Mouse (Mus musculus) regulatory T cell (primary cell): ENCODE measurements at regions not wholly inside any gene's neighbourhood (a gene's known extent, or its start where the extent isn't known, plus 50 kb on each side); places are given as distances from the start of the nearest gene placed in this dataset.

Experiments
- in situ Hi-C: fragments of 300-600 bp; cut with MboI, MseI; formaldehyde crosslinking; loops from one replicate; pipeline ENCODE4 v1.15.1; 2025; ENCODE audit warnings: high pct_unique_total_duplicates

DNA sequence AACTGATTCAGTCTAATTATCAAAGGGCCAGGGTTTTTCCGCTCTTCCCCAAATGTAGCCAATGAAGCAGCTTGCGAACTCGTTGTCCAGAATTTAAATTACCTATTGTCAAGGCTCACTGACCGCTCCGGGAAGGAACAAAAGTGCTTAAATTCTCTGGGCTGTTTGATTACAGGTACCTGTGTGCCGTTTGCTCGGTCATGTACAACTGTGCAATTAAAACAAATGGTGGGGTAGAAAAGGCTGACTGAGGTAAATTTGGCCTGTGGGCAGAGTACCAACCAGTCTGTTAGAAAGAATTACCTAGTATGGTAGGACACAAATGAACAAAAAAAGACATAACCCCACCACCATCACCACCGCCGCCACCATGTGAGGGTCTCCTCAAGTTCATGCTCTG is 66.0 kb upstream of the Clint1 start:
- in situ Hi-C loops, result no loop called here

GRCm38 (mm10) chr11:45787408-45787807 is 64.4 kb upstream of the Clint1 start:
- in situ Hi-C loops, result no loop called here

DNA sequence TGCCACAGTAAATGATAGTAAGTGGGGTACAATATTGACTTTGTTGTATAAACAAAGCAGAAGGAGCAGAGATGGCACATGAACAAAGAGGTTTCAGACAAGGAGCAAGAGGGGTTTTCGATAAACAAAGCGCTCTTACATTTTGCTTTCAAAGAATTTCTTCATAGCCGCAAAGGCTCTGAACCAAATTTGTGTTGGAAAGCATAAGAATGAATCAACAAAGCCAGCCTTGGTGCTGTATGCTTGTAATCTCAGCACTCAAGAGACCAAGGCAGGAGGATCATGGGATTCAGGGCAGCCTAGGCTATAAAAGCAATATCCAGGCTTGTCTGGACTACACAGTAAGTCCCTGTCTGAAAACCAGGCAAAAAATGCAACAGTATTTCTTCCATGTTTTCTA is 62.0 kb upstream of the Clint1 start:
- in situ Hi-C loops, result no loop called here

GRCm38 (mm10) chr11:45790504-45790903 is 61.3 kb upstream of the Clint1 start:
- in situ Hi-C loops, result no loop called here

DNA sequence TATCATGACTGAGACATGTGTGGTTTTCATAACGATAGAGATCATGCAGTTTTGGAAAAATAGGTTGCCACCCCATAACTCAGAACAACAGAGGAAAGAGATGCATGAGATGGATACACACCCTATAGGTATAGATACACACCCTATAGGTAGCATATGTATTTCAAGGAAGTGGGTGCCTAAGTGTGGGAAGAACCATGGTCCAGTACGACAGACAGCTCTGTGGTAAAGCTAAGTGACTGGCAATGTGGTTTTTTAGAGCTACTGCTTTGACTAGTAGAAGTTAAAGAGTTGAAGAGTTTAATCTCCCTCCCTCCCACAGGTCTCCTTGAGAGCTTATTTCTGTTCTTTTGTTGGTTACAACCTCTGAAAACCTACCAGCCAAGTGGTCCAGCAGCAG is 60.2 kb upstream of the Clint1 start:
- in situ Hi-C loops, result no loop called here

DNA sequence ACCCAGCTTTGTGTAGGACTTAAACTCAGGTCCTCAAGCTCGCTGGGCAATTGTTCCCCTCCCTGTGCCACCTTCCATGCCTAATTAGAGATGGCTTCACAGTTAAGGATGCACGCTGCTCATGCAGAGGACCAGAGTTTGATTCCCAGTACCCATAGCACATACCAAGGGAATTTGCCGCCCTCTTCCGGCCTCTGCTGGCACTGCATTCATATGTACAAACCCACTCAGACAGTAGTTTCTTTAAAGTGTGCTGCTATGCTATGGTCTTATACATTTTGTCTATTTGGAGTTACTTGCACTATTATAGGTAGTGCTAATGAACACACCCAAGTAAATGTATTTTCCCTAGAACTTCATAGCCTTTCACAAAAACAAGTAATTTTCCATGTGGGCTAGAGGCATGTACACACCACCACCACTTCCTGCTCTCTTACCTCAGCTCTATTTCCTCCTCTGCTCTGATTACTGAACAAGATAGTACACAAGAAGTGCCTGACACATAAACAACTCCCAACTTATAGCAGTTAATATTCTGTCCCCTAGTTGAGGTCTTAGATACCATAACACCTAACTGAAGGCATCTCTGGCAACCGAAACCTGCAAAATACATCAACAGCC is 57.4 kb upstream of the Clint1 start:
- in situ Hi-C loops, result no loop called here

DNA sequence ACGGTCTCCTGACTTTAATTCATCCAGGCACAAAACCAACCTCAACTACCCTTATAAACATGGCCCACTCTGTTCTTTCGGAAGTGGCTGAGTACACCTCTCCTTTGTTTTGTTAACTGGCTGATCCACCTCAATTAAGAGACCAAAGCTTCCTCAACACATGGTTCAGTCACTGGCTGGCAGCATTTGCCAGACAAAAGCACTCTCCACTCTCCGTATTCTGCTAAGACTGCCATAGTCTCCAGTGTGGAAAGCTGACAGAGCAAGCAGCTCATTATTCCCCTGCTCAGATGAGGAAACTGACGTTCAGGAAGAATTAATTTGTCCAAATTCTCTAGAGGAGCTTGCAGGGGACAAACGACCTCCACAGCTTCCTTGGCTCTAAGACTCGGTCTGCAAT is 56.5 kb upstream of the Clint1 start:
- in situ Hi-C loops, result loop anchor here (5.0 kb wide), 1 partner anchor 37 kb away; no protein-coding TSS in a partner anchor

- in situ Hi-C loops, result loop anchor here (5.0 kb wide), 1 partner anchor 37 kb away; no protein-coding TSS in a partner anchor
Observed at GRCm38 (mm10) chr11:45795731-45796130, 56.1 kb upstream of the Clint1 start.

DNA sequence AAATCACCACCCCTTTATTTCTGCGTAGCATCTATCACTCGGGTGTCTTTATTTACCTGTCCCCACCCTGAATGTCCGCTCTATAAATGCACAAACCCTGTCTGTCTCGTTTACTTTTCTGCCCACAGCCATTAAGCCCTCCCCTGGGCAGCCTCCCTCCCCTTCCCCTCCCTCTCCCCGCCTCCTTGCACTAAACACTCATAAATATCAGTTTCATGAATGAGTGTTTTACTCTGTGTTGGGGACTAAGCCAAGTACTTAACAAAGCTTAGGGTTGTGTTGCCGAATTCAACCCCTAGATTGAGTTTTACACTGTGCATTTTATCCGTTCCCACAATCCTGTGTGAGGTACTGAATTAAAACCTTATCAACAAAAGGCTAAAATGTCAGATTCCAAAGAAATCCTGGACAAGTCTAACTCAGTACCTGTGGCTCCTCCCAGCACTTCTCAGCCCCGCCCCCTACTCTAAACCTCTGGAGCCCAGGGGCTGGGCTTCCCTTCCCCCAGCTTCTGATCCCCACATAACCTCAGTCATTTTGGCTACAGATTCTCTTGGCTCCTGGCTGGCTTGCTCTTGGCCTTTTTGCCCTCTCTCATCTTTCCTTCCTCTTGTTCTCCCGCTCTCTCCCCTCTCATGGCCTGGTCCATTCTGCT is 52.0 kb upstream of the Clint1 start:
- in situ Hi-C loops, result loop anchor here (5.0 kb wide), 1 partner anchor 32 kb away; no protein-coding TSS in a partner anchor
